Mouse (Mus musculus): Measurements from ENCODE around the gene Gnb1l. TPM values are rescaled to one million over a fixed set of nuclear protein-coding genes. Genes with fewer than 3 reads are reported as not detected.

Gnb1l gene
- polyA plus RNA-seq, 1 experiment from 2014 or later: 15.7 TPM

GRCm38 (mm10) chr16:18589804-18590790 is 91.6 kb downstream of the Gnb1l start, which contains the start of gene Tbx1:
TSS of gene Tbx1 (minus strand) at chr16:18590671.
- H3K4me1 ChIP-seq: peaks cover 41% of the 10 kb centered on the region
- H3K36me3 ChIP-seq: no peaks in the 10 kb centered on the region
- no peaks in the 10 kb centered on the region for H3K9me3 ChIP-seq
- peak within 1 kb of the TSS; percentile 88 for H3K4me2 ChIP-seq
- peak within 1 kb of the TSS; percentile 32 for H3K9ac ChIP-seq
- no peak for ATAC-seq (ENCODE audit: borderline replicate concordance, extremely low read depth, low FRiP score, low TSS enrichment)
- H3K27ac ChIP-seq: peak within 1 kb of the TSS; percentile 53
- WGBS: 5% methylated on average over 48 of the region's 48 CpGs
- peaks cover 85% of the 10 kb centered on the region for H3K27me3 ChIP-seq
- H3K4me3 ChIP-seq: peak within 1 kb of the TSS; percentile 41

GRCm38 (mm10) chr16:18591047-18592018 is 92.8 kb downstream of the Gnb1l start:
- Histone ChIP-seq H3K4me1 (peaks cover 39% of the 10 kb centered on the region), H3K4me3 (peak overlapping the region; percentile 41), H3K4me2 (peak overlapping the region; percentile 88), H3K9ac (peak overlapping the region; percentile 22; the same call in 1 of the 2 replicates), H3K9me3 (no peaks in the 10 kb centered on the region), H3K27me3 (peaks cover 74% of the 10 kb centered on the region), H3K36me3 (no peaks in the 10 kb centered on the region), H3K27ac (peak overlapping the region; percentile 53)
- WGBS: 4% methylated on average over 59 of the region's 59 CpGs
- ATAC-seq (ENCODE audit: borderline replicate concordance, extremely low read depth, low FRiP score, low TSS enrichment): peak; percentile 24; the same call in 1 of the 2 replicates

- H3K27ac ChIP-seq: no peak overlapping the region
- H3K4me1 ChIP-seq: peaks cover 22% of the 10 kb centered on the region
- no peak overlapping the region for H3K4me2 ChIP-seq
- H3K27me3 ChIP-seq: peaks cover 48% of the 10 kb centered on the region
- no peak for ATAC-seq (ENCODE audit: borderline replicate concordance, extremely low read depth, low FRiP score, low TSS enrichment)
- WGBS: 68% methylated on average over 2 of the region's 2 CpGs
- H3K9ac ChIP-seq: no peak overlapping the region
- no peak overlapping the region for H3K4me3 ChIP-seq
- H3K36me3 ChIP-seq: no peaks in the 10 kb centered on the region
- no peaks in the 10 kb centered on the region for H3K9me3 ChIP-seq
Observed at GRCm38 (mm10) chr16:18593930-18594329, 95.4 kb downstream of the Gnb1l start.

GRCm38 (mm10) chr16:18596255-18596654 is 97.7 kb downstream of the Gnb1l start:
- 54% methylated on average over 5 of the region's 5 CpGs for WGBS
- Histone ChIP-seq H3K27me3 (peaks cover 25% of the 10 kb centered on the region), H3K4me2 (no peak overlapping the region), H3K9me3 (no peaks in the 10 kb centered on the region), H3K4me3 (no peak overlapping the region), H3K36me3 (no peaks in the 10 kb centered on the region), H3K9ac (no peak overlapping the region), H3K27ac (no peak overlapping the region), H3K4me1 (peaks cover 9% of the 10 kb centered on the region)
- ATAC-seq (ENCODE audit: borderline replicate concordance, extremely low read depth, low FRiP score, low TSS enrichment): no peak

GRCm38 (mm10) chr16:18598006-18598405 is 99.5 kb downstream of the Gnb1l start:
- Histone ChIP-seq H3K4me1 (peaks cover 12% of the 10 kb centered on the region), H3K27ac (no peak overlapping the region), H3K27me3 (peaks cover 11% of the 10 kb centered on the region), H3K36me3 (no peaks in the 10 kb centered on the region), H3K4me2 (no peak overlapping the region), H3K9me3 (no peaks in the 10 kb centered on the region), H3K9ac (no peak overlapping the region), H3K4me3 (no peak overlapping the region)
- 54% methylated on average over 3 of the region's 3 CpGs for WGBS
- no peak for ATAC-seq (ENCODE audit: borderline replicate concordance, extremely low read depth, low FRiP score, low TSS enrichment)

GRCm38 (mm10) chr16:18601447-18601846 is 102.9 kb downstream of the Gnb1l start:
- Histone ChIP-seq H3K4me3 (no peak overlapping the region), H3K9ac (no peak overlapping the region), H3K9me3 (no peaks in the 10 kb centered on the region), H3K36me3 (no peaks in the 10 kb centered on the region), H3K27me3 (no peaks in the 10 kb centered on the region), H3K27ac (no peak overlapping the region), H3K4me2 (no peak overlapping the region), H3K4me1 (peaks cover 35% of the 10 kb centered on the region)
- ATAC-seq (ENCODE audit: borderline replicate concordance, extremely low read depth, low FRiP score, low TSS enrichment): no peak
- 46% methylated on average over 7 of the region's 7 CpGs for WGBS

GRCm38 (mm10) chr16:18604267-18604701 is 105.8 kb downstream of the Gnb1l start:
- 40% methylated on average over 8 of the region's 8 CpGs for WGBS
- H3K36me3 ChIP-seq: no peaks in the 10 kb centered on the region
- no peaks in the 10 kb centered on the region for H3K9me3 ChIP-seq
- H3K4me2 ChIP-seq: no peak overlapping the region
- H3K9ac ChIP-seq: peak overlapping the region; percentile 10; the same call in 1 of the 2 replicates
- no peaks in the 10 kb centered on the region for H3K27me3 ChIP-seq
- peaks cover 42% of the 10 kb centered on the region for H3K4me1 ChIP-seq
- no peak for ATAC-seq (ENCODE audit: borderline replicate concordance, extremely low read depth, low FRiP score, low TSS enrichment)
- H3K4me3 ChIP-seq: no peak overlapping the region
- H3K27ac ChIP-seq: peak overlapping the region; percentile 77

- Histone ChIP-seq H3K9me3 (no peaks in the 10 kb centered on the region), H3K27ac (peak overlapping the region; percentile 77), H3K4me1 (peaks cover 42% of the 10 kb centered on the region), H3K9ac (no peak overlapping the region), H3K4me3 (no peak overlapping the region), H3K4me2 (peak overlapping the region; percentile 9; the same call in 1 of the 2 replicates), H3K27me3 (0 out of 2 replicates have a peak, but pooled peaks cover 5% of the 10 kb centered on the region), H3K36me3 (no peaks in the 10 kb centered on the region)
- WGBS: 67% methylated on average over 5 of the region's 5 CpGs
- ATAC-seq (ENCODE audit: borderline replicate concordance, extremely low read depth, low FRiP score, low TSS enrichment): peak; percentile 31; the same call in 1 of the 2 replicates
Observed at GRCm38 (mm10) chr16:18605705-18606104, 107.2 kb downstream of the Gnb1l start.

GRCm38 (mm10) chr16:18608226-18608625 is 109.7 kb downstream of the Gnb1l start:
- no peaks in the 10 kb centered on the region for H3K36me3 ChIP-seq
- no peak overlapping the region for H3K9ac ChIP-seq
- ATAC-seq (ENCODE audit: borderline replicate concordance, extremely low read depth, low FRiP score, low TSS enrichment): no peak
- H3K4me2 ChIP-seq: peak overlapping the region; percentile 38
- H3K9me3 ChIP-seq: no peaks in the 10 kb centered on the region
- H3K27ac ChIP-seq: no peak overlapping the region
- H3K4me3 ChIP-seq: no peak overlapping the region
- H3K27me3 ChIP-seq: 0 out of 2 replicates have a peak, but pooled peaks cover 7% of the 10 kb centered on the region
- peaks cover 40% of the 10 kb centered on the region for H3K4me1 ChIP-seq
- 17% methylated on average over 11 of the region's 11 CpGs for WGBS

GRCm38 (mm10) chr16:18609099-18609498 is 110.6 kb downstream of the Gnb1l start:
- whole genome bisulfite sequencing: 54% methylated on average over 2 of the region's 2 CpGs
- Histone ChIP-seq H3K9me3 (no peaks in the 10 kb centered on the region), H3K9ac (no peak overlapping the region), H3K4me3 (no peak overlapping the region), H3K27me3 (0 out of 2 replicates have a peak, but pooled peaks cover 7% of the 10 kb centered on the region), H3K27ac (no peak overlapping the region; the same call in 1 of the 2 replicates), H3K4me2 (no peak overlapping the region), H3K36me3 (no peaks in the 10 kb centered on the region), H3K4me1 (peaks cover 38% of the 10 kb centered on the region)
- ATAC-seq (ENCODE audit: borderline replicate concordance, extremely low read depth, low FRiP score, low TSS enrichment): no peak

GRCm38 (mm10) chr16:18611752-18612151 is 113.2 kb downstream of the Gnb1l start:
- no peak for ATAC-seq (ENCODE audit: borderline replicate concordance, extremely low read depth, low FRiP score, low TSS enrichment)
- WGBS: 26% methylated on average over 13 of the region's 13 CpGs
- no peak overlapping the region for H3K9ac ChIP-seq

More at GRCm38 (mm10) chr16:18611752-18612151, 113.2 kb downstream of the Gnb1l start:
- Histone ChIP-seq H3K4me2 (no peak overlapping the region), H3K4me1 (peaks cover 18% of the 10 kb centered on the region), H3K4me3 (no peak overlapping the region), H3K9me3 (no peaks in the 10 kb centered on the region), H3K27ac (no peak overlapping the region), H3K36me3 (no peaks in the 10 kb centered on the region), H3K27me3 (peaks cover 13% of the 10 kb centered on the region; the same call in 1 of the 2 replicates)
